Mouse (Mus musculus): ENCODE data around the gene Arfgap2. TPM values are rescaled to one million over a fixed set of nuclear protein-coding genes. Genes with fewer than 3 reads are reported as not detected.

Arfgap2 gene
- polyA plus RNA-seq, 1 experiment, result 93.9 TPM

- Histone ChIP-seq H3K27ac (ENCODE audit: control insufficient read depth, insufficient read depth, low read length) (no peak overlapping the region), H3K4me1 (replicated peaks; ENCODE audit: control insufficient read depth, insufficient read depth, low read length) (0 out of 2 replicates have a peak, but pooled peaks cover 3% of the 10 kb centered on the region), H3K4me3 (ENCODE audit: control insufficient read depth, insufficient read depth, low read length) (no peak overlapping the region), H3K27me3 (ENCODE audit: control insufficient read depth, insufficient read depth, low read length) (no peaks in the 10 kb centered on the region), H3K36me3 (ENCODE audit: control insufficient read depth, insufficient read depth, low read length) (no peaks in the 10 kb centered on the region)
- WGBS, result 92% methylated on average over 12 of the region's 12 CpGs
- DNase-seq, result no peak
- TF ChIP-seq POLR2A (IDR thresholded peaks at IDR 0.05; ENCODE audit: control insufficient read depth, extremely low read depth, insufficient read depth, low read length, poor library complexity) (no peak), CTCF (IDR thresholded peaks at IDR 0.05; ENCODE audit: borderline replicate concordance, control insufficient read depth, extremely low read depth, insufficient read depth, low read length, poor library complexity) (no peak)
Measured at GRCm38 (mm10) chr2:91291197-91292007, 26.6 kb downstream of the Arfgap2 start.

- WGBS, result 92% methylated on average over 3 of the region's 3 CpGs
- DNase-seq, result no peak
- no peak overlapping the region for H3K4me3 ChIP-seq (ENCODE audit: control insufficient read depth, insufficient read depth, low read length)
Measured at GRCm38 (mm10) chr2:91294226-91294625, 29.5 kb downstream of the Arfgap2 start.

GRCm38 (mm10) chr2:91295895-91296294, 31.1 kb downstream of the Arfgap2 start:
- Histone ChIP-seq H3K4me3 (ENCODE audit: control insufficient read depth, insufficient read depth, low read length) (no peak overlapping the region), H3K36me3 (ENCODE audit: control insufficient read depth, insufficient read depth, low read length) (no peaks in the 10 kb centered on the region), H3K4me1 (replicated peaks; ENCODE audit: control insufficient read depth, insufficient read depth, low read length) (0 out of 2 replicates have a peak, but pooled peaks cover 3% of the 10 kb centered on the region), H3K27ac (ENCODE audit: control insufficient read depth, insufficient read depth, low read length) (no peak overlapping the region), H3K27me3 (ENCODE audit: control insufficient read depth, insufficient read depth, low read length) (no peaks in the 10 kb centered on the region)
- WGBS, result 98% methylated on average over 5 of the region's 5 CpGs
- no peak for DNase-seq
- TF ChIP-seq CTCF (IDR thresholded peaks at IDR 0.05; ENCODE audit: borderline replicate concordance, control insufficient read depth, extremely low read depth, insufficient read depth, low read length, poor library complexity) (no peak), POLR2A (IDR thresholded peaks at IDR 0.05; ENCODE audit: control insufficient read depth, extremely low read depth, insufficient read depth, low read length, poor library complexity) (no peak)

More at GRCm38 (mm10) chr2:91294226-91294625, 29.5 kb downstream of the Arfgap2 start:
- H3K27me3 ChIP-seq (ENCODE audit: control insufficient read depth, insufficient read depth, low read length), result no peaks in the 10 kb centered on the region
- no peak overlapping the region for H3K27ac ChIP-seq (ENCODE audit: control insufficient read depth, insufficient read depth, low read length)
- 0 out of 2 replicates have a peak, but pooled peaks cover 3% of the 10 kb centered on the region for H3K4me1 ChIP-seq (replicated peaks; ENCODE audit: control insufficient read depth, insufficient read depth, low read length)
- no peak for TF ChIP-seq CTCF (IDR thresholded peaks at IDR 0.05; ENCODE audit: borderline replicate concordance, control insufficient read depth, extremely low read depth, insufficient read depth, low read length, poor library complexity)
- TF ChIP-seq POLR2A (IDR thresholded peaks at IDR 0.05; ENCODE audit: control insufficient read depth, extremely low read depth, insufficient read depth, low read length, poor library complexity), result no peak
- no peaks in the 10 kb centered on the region for H3K36me3 ChIP-seq (ENCODE audit: control insufficient read depth, insufficient read depth, low read length)

GRCm38 (mm10) chr2:91299156-91299555, 34.4 kb downstream of the Arfgap2 start:
- Histone ChIP-seq H3K27me3 (ENCODE audit: control insufficient read depth, insufficient read depth, low read length) (no peaks in the 10 kb centered on the region), H3K27ac (ENCODE audit: control insufficient read depth, insufficient read depth, low read length) (no peak overlapping the region), H3K4me3 (ENCODE audit: control insufficient read depth, insufficient read depth, low read length) (no peak overlapping the region), H3K36me3 (ENCODE audit: control insufficient read depth, insufficient read depth, low read length) (no peaks in the 10 kb centered on the region), H3K4me1 (replicated peaks; ENCODE audit: control insufficient read depth, insufficient read depth, low read length) (no peaks in the 10 kb centered on the region)
- 88% methylated on average over 3 of the region's 3 CpGs for WGBS
- DNase-seq, result no peak
- TF ChIP-seq CTCF (IDR thresholded peaks at IDR 0.05; ENCODE audit: borderline replicate concordance, control insufficient read depth, extremely low read depth, insufficient read depth, low read length, poor library complexity), result no peak
- no peak for TF ChIP-seq POLR2A (IDR thresholded peaks at IDR 0.05; ENCODE audit: control insufficient read depth, extremely low read depth, insufficient read depth, low read length, poor library complexity)

DNA sequence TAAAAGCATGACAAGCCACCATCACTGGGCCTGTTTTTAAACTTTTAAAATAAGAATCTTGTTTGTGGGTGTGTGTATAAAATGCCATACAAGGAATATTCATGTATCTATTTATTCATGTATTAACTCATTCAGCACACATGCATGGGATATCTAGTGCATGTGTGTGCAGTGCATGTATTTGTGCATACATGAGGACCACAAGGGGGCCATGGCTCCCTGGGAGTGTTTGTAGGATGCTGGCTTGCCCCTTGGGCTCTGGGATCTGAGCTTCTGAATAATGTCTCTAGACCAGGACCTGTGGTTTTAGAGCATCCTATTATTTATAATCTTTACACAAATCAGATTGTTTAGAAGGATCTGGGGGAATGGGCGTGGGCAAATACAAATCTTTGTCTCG, 36.0 kb downstream of the Arfgap2 start:
- 95% methylated on average over 2 of the region's 2 CpGs for WGBS

DNA sequence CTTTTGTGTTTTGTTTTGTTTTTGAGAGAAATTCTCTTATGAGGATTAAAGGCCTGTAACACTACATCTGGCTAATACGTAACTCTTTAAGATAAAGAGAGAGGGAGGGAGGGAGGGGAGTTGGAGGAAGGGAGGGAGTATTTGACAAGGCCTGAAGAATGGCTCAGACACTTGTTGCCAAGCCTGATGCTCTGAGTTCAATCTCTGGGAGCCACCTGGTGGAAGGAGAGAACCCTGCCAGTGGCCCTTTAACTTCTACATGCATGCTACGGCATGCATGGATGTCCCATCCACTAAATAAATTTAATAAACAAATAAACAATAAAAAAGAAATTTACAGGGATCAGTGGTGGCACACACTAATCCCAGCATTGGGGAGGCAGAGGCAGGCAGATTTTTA, 37.1 kb downstream of the Arfgap2 start:
- H3K4me3 ChIP-seq (ENCODE audit: control insufficient read depth, insufficient read depth, low read length), result no peak overlapping the region
- WGBS, result 93% methylated on average over 2 of the region's 2 CpGs
- TF ChIP-seq CTCF (IDR thresholded peaks at IDR 0.05; ENCODE audit: borderline replicate concordance, control insufficient read depth, extremely low read depth, insufficient read depth, low read length, poor library complexity) (no peak), POLR2A (IDR thresholded peaks at IDR 0.05; ENCODE audit: control insufficient read depth, extremely low read depth, insufficient read depth, low read length, poor library complexity) (no peak)
- DNase-seq, result no peak
- no peaks in the 10 kb centered on the region for H3K36me3 ChIP-seq (ENCODE audit: control insufficient read depth, insufficient read depth, low read length)
- H3K27ac ChIP-seq (ENCODE audit: control insufficient read depth, insufficient read depth, low read length), result no peak overlapping the region
- H3K4me1 ChIP-seq (replicated peaks; ENCODE audit: control insufficient read depth, insufficient read depth, low read length), result no peaks in the 10 kb centered on the region
- H3K27me3 ChIP-seq (ENCODE audit: control insufficient read depth, insufficient read depth, low read length), result no peaks in the 10 kb centered on the region

More for the DNA sequence above, 36.0 kb downstream of the Arfgap2 start:
- Histone ChIP-seq H3K4me3 (ENCODE audit: control insufficient read depth, insufficient read depth, low read length) (no peak overlapping the region), H3K4me1 (replicated peaks; ENCODE audit: control insufficient read depth, insufficient read depth, low read length) (no peaks in the 10 kb centered on the region), H3K27me3 (ENCODE audit: control insufficient read depth, insufficient read depth, low read length) (no peaks in the 10 kb centered on the region), H3K36me3 (ENCODE audit: control insufficient read depth, insufficient read depth, low read length) (no peaks in the 10 kb centered on the region), H3K27ac (ENCODE audit: control insufficient read depth, insufficient read depth, low read length) (no peak overlapping the region)
- DNase-seq, result no peak
- TF ChIP-seq POLR2A (IDR thresholded peaks at IDR 0.05; ENCODE audit: control insufficient read depth, extremely low read depth, insufficient read depth, low read length, poor library complexity) (no peak), CTCF (IDR thresholded peaks at IDR 0.05; ENCODE audit: borderline replicate concordance, control insufficient read depth, extremely low read depth, insufficient read depth, low read length, poor library complexity) (no peak)

Measured in thymus, adult 2 months (tissue).